Mouse (Mus musculus) right cerebral cortex, postnatal 25 days (tissue): ENCODE data around the gene Pla2g6.

Experiments used
- DNase-seq: peaks from one replicate; pipeline ENCODE4 v3.0.0; 2022

Pla2g6 gene

GRCm38 (mm10) chr15:79348651-79349050 lies 20.5 kb upstream of the Pla2g6 start:
- no peak for DNase-seq

- DNase-seq: no peak
Observed at GRCm38 (mm10) chr15:79347845-79348506, 19.8 kb upstream of the Pla2g6 start.

- DNase-seq: peak; percentile 86
Observed at GRCm38 (mm10) chr15:79347165-79347844, 19.1 kb upstream of the Pla2g6 start.

GRCm38 (mm10) chr15:79346051-79346793 lies 18.0 kb upstream of the Pla2g6 start, which contains the start of gene Maff:
Gene Maff (plus strand): TSS chr15:79346621.
- no peak for DNase-seq

GRCm38 (mm10) chr15:79344627-79345026 lies 16.4 kb upstream of the Pla2g6 start:
- no peak for DNase-seq

GRCm38 (mm10) chr15:79342641-79343337 lies 14.6 kb upstream of the Pla2g6 start:
- DNase-seq: no peak

GRCm38 (mm10) chr15:79338978-79339377 lies 10.8 kb upstream of the Pla2g6 start:
- no peak for DNase-seq

GRCm38 (mm10) chr15:79335061-79335655 lies 7.0 kb upstream of the Pla2g6 start:
- no peak for DNase-seq

GRCm38 (mm10) chr15:79333409-79333808 lies 5.2 kb upstream of the Pla2g6 start:
- no peak for DNase-seq

- no peak for DNase-seq
Observed at GRCm38 (mm10) chr15:79330521-79330920, 2.3 kb upstream of the Pla2g6 start.

GRCm38 (mm10) chr15:79329979-79330363 lies 1.8 kb upstream of the Pla2g6 start:
- DNase-seq: no peak

- DNase-seq: no peak
Observed at GRCm38 (mm10) chr15:79329346-79329978, 1.3 kb upstream of the Pla2g6 start.

GRCm38 (mm10) chr15:79328939-79329275 lies 717 bp upstream of the Pla2g6 start:
- DNase-seq: no peak

GRCm38 (mm10) chr15:79326971-79327961 lies 924 bp downstream of the Pla2g6 start:
- DNase-seq: peak; percentile 23

- DNase-seq: no peak
Observed at GRCm38 (mm10) chr15:79326264-79326663, 1.9 kb downstream of the Pla2g6 start.

- DNase-seq: no peak
Observed at GRCm38 (mm10) chr15:79325742-79326141, 2.4 kb downstream of the Pla2g6 start.

GRCm38 (mm10) chr15:79324373-79324772 lies 3.8 kb downstream of the Pla2g6 start:
- DNase-seq: no peak

- DNase-seq: no peak
Observed at GRCm38 (mm10) chr15:79323791-79324155, 4.4 kb downstream of the Pla2g6 start.

- DNase-seq: no peak
Observed at GRCm38 (mm10) chr15:79322991-79323790, 5.0 kb downstream of the Pla2g6 start.

GRCm38 (mm10) chr15:79322281-79322990 lies 5.8 kb downstream of the Pla2g6 start:
- DNase-seq: no peak
